Mouse (Mus musculus) embryo, embryonic 11.5 days (tissue): Measurements from ENCODE around the gene Tfip11.
A peak's percentile ranks its signal among the peaks of the same experiment; 100 is the strongest.

Source experiments
- DNase-seq: peaks from one replicate; pipeline ENCODE4 v3.0.0-alpha.2; 2012; ENCODE audit warnings: low read depth, low spot score

Gene Tfip11

GRCm38 (mm10) chr5:112325546-112326445, at the start of gene Tfip11:
Tfip11 (plus strand) TSS chr5:112326358.
- DNase-seq = peak; percentile 94

GRCm38 (mm10) chr5:112276907-112277348, 49.2 kb upstream of the Tfip11 start:
- no peak for DNase-seq

- DNase-seq = no peak
These were observed 48.2 kb upstream of the Tfip11 start for GRCm38 (mm10) chr5:112277906-112278470.

GRCm38 (mm10) chr5:112279181-112280021, 46.8 kb upstream of the Tfip11 start:
- DNase-seq = no peak

GRCm38 (mm10) chr5:112280151-112280550, 46.0 kb upstream of the Tfip11 start:
- DNase-seq = no peak

- no peak for DNase-seq
These were observed 45.1 kb upstream of the Tfip11 start for GRCm38 (mm10) chr5:112280863-112281660.

- DNase-seq = no peak
These were observed 44.5 kb upstream of the Tfip11 start for GRCm38 (mm10) chr5:112281676-112282075.

- DNase-seq = no peak
These were observed 43.9 kb upstream of the Tfip11 start for GRCm38 (mm10) chr5:112282123-112282779.

- DNase-seq = no peak
These were observed 43.2 kb upstream of the Tfip11 start for GRCm38 (mm10) chr5:112282780-112283482.

- DNase-seq = no peak
These were observed 42.5 kb upstream of the Tfip11 start for GRCm38 (mm10) chr5:112283543-112284202.

- no peak for DNase-seq
These were observed 42.0 kb upstream of the Tfip11 start for GRCm38 (mm10) chr5:112284203-112284582.

GRCm38 (mm10) chr5:112285548-112286085, 40.5 kb upstream of the Tfip11 start:
- no peak for DNase-seq

- DNase-seq = no peak
These were observed 39.6 kb upstream of the Tfip11 start for GRCm38 (mm10) chr5:112286608-112286983.

- no peak for DNase-seq
These were observed 39.0 kb upstream of the Tfip11 start for GRCm38 (mm10) chr5:112286984-112287641.

- DNase-seq = no peak
These were observed 38.5 kb upstream of the Tfip11 start for GRCm38 (mm10) chr5:112287652-112288051.

GRCm38 (mm10) chr5:112288193-112289141, 37.7 kb upstream of the Tfip11 start:
- DNase-seq = no peak

GRCm38 (mm10) chr5:112289236-112289635, 36.9 kb upstream of the Tfip11 start:
- no peak for DNase-seq
